Mouse (Mus musculus) E14TG2a.4 (cell line): ENCODE data around the gene Nrbp1.

Experiments
- CTCF ChIP-seq: conservative IDR thresholded peaks from 2 replicates; pipeline ENCODE4 v1.5.1; 2014; ENCODE audit warnings: low read length
- POU5F1 ChIP-seq: IDR thresholded peaks from 2 replicates; pipeline ENCODE4 v1.6.1; 2014; ENCODE audit warnings: low read length, borderline replicate concordance

DNA sequence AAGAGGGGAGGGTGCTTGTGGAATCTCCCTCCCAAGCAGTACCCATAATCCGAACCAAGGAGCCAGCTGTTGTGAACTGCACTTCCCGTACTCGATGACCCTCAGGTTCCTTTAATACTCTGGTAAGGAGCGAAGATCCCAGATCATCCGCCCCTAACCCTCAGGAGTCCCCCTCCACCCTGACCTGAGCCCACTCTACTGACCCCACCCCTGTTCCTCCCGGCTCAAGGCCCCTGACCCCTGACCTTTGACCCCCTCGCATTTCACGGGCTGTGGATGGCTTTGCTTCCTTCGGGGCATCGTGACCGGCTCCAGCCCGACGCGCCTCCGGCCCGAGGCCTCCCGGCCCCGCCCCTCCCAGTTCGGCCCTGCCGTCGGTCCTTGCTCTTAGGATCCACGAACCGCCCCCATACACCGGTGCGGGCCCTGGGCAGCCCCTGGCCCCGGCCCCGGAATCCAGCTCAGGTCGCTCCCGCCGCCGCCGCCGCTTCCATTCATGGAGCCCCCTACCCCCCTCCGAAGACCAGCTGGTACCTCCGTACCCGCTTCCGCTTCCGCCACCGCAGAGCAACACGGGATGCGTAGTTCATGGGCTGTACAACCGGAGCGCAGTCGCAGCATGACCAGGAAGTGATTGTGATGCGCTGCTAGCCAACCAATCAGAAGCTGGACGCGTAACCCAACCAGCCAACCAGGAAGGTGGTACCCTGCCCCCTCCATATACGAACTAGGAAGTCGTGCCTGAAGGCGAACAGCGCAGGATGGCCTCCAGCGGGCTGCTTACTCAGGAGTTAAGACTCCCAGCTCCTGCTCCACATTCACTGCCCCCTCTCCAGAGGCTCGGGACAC, 38.7 kb upstream of the Nrbp1 start, which contains the start of gene Zfp513:
- TF ChIP-seq CTCF (no peak), POU5F1 (no peak)
